Mouse (Mus musculus) spleen, adult 10 weeks (tissue): Measurements from ENCODE around the gene Pdzd11. TPM values are rescaled to one million over a fixed set of nuclear protein-coding genes. Genes with fewer than 3 reads are reported as not detected.

Experiments used
- polyA plus RNA-seq: library from polyadenylated mRNA; stranded (reverse); fragments of 350-450 nt; fragmentation: Illumina TruSeq; extraction: RNeasy Lipid Tissue Mini Kit (QIAGEN cat#74804); gene quantifications from one replicate; pipeline ENCODE4 v1.2.3, GENCODE M21; 2015; ENCODE audit warnings: low replicate concordance; ENCODE audit not compliant: insufficient read depth

Pdzd11 gene
- 40.2 TPM for polyA plus RNA-seq

DNA sequence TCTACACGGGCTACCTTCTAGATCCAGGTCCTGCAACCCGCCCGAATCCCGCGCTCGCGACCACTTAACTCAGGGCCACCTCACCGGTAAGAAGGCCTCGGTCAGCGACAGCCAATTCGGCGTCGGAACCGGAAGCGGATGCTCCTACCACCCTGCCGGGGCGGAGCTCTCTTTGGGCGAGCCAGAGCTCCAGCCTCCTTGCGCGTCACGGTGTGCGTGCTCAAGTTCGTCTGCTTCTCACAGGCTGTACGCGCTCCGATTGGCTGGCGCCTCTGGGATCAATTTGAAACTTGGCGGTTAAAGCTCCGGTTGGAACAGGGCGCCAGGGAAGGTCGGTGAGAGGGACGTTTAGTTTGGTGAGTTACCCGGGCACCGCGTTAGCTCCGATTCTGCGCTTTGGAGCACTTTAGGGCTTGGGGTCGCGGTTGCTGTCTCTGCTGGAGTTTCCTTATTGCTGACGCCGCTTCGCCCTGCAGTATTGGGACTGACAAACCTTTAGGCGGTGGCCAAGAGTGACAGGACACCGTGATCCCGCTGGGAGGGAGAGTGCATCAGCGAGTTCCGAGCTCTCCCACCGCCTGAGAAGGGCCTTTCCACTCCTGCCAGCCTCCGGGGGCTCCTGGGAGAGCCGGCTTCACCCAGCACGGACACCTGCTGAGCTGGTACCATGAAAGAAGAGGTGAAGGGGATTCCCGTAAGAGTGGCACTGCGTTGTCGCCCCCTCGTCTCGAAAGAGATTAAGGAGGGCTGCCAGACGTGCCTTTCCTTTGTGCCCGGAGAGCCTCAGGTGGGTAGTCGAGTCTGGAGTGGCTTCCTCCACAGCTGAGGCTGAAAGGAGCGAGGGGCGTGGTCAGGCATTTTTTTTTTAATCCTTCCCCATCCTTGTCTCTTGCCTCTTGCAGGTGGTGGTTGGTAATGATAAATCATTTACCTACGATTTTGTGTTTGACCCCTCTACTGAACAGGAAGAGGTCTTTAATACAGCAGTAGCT, at the start of gene Pdzd11:
Gene Pdzd11, minus strand, starts transcription at position 767 of the 992 bp plus-strand sequence.

DNA sequence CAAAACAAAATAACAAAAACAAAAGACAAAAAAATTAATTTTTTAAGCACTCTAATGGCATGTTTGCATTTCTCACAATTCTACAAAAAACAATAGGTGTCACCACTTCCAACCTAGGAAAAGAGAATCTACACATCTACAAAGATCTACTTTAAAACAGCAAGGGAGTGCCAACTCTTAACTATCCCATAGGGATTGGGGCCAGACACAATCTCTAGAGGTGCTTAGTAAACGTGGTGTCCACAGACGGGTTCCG, 894 bp downstream of the Pdzd11 start, which contains the start of gene Kif4:
Gene Kif4, plus strand, starts transcription at position 192 of the 256 bp plus-strand sequence.

DNA sequence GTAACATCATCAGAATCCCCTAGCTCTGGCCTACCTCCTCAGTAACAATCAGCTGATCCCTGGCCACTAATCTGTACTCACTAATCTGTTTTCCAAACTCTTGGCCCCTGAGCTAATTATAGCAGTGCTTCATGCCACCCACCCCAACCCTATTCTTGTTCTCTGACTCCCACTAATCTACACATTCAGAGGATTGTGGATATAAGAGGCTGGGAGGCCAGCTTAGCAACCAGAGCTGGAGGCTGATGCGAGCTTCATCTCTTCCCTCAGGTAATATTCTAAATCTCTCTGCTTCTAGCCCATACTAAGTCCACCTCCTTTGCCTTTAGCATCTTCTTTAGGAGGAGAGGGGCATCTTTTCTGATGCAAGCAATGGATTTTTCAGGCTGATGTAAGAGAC, 21.1 kb downstream of the Pdzd11 start, which contains the start of gene Arr3:
Gene Arr3, plus strand, starts transcription at position 184 of the 400 bp plus-strand sequence.

DNA sequence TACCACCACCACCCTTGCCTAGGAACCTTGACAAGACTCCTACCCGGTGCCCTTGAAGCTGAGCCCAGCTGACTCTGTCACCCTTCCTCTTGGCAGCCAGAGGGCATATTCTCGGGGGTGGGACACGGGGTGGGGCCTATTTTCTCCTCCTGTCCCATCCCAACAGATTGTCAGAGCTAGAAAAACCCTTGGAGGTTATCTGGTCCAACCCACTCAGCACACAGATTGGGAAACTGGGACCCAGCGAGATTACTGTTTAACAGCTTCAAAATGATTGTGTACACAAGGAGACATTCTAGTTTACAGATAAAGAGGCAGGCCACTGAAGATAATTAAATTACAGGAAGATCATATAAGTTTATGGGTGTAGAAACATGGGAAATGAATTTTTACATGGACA, 31.6 kb downstream of the Pdzd11 start, which contains the start of gene P2ry4:
Gene P2ry4, minus strand, starts transcription at position 79 of the 400 bp plus-strand sequence.

Other genes with a start within 250 kb of the Pdzd11 start
- not detected for gene Otud6a, start 197.6 kb downstream of the Pdzd11 start, polyA plus RNA-seq
- 0.76 TPM for gene Awat2, start 183.9 kb downstream of the Pdzd11 start, polyA plus RNA-seq
- gene Igbp1, start 132.3 kb downstream of the Pdzd11 start, polyA plus RNA-seq: 94.9 TPM
- gene Dgat2l6, start 101.7 kb downstream of the Pdzd11 start, polyA plus RNA-seq: not detected
- gene Awat1, start 54.3 kb downstream of the Pdzd11 start, polyA plus RNA-seq: not detected
- gene P2ry4, start 31.7 kb downstream of the Pdzd11 start, polyA plus RNA-seq: not detected
- not detected for gene Arr3, start 21.1 kb downstream of the Pdzd11 start, polyA plus RNA-seq
- 6.6 TPM for gene Kif4, start 831 bp downstream of the Pdzd11 start, polyA plus RNA-seq
- gene Gdpd2, start 103.3 kb upstream of the Pdzd11 start, polyA plus RNA-seq: 204 TPM
- 10.6 TPM for gene Dlg3, start 141.2 kb upstream of the Pdzd11 start, polyA plus RNA-seq